Mouse (Mus musculus): ENCODE data around the gene Becn1. TPM values are rescaled to one million over a fixed set of nuclear protein-coding genes. Genes with fewer than 3 reads are reported as not detected.
"Not testable (repeated sequence)": the region's sequence is repeated elsewhere in the genome, so short reads cannot be mapped to it uniquely, and the experiment has no call there.

Becn1 gene
- polyA plus RNA-seq, 1 experiment from 2014 or later: 134 TPM

- H3K4me3 ChIP-seq (ENCODE audit: low read depth, low read length): no peak overlapping the region
- no peaks in the 10 kb centered on the region for H3K27me3 ChIP-seq (replicated peaks; ENCODE audit: control insufficient read depth, insufficient read depth, low read length)
- H3K36me3 ChIP-seq (ENCODE audit: control insufficient read depth, insufficient read depth, low read length): no peaks in the 10 kb centered on the region
- WGBS: 34% methylated on average over 6 of the region's 6 CpGs
- ATAC-seq (replicated peaks; ENCODE audit: low FRiP score): no peak
- DNase-seq (ENCODE audit: low spot score): no peak
- no peak overlapping the region for H3K27ac ChIP-seq (ENCODE audit: low read depth, low read length)
- peaks cover 9% of the 10 kb centered on the region for H3K4me1 ChIP-seq (replicated peaks; ENCODE audit: control insufficient read depth, insufficient read depth, low read length)
- no peak overlapping the region for H3K4me2 ChIP-seq
- no peaks in the 10 kb centered on the region for H3K9me3 ChIP-seq (ENCODE audit: control insufficient read depth, low read length)
- 0 out of 2 replicates have a peak overlapping the region, but pooled peaks have one; percentile 6 for H3K9ac ChIP-seq (ENCODE audit: low read depth, low read length)
Measured at GRCm38 (mm10) chr11:101334516-101334915, 32.4 kb upstream of the Becn1 start.

- ATAC-seq (replicated peaks; ENCODE audit: low FRiP score) (no peak), DNase-seq (ENCODE audit: low spot score) (no peak)
- Histone ChIP-seq H3K9ac (ENCODE audit: low read depth, low read length) (no peak overlapping the region), H3K27me3 (replicated peaks; ENCODE audit: control insufficient read depth, insufficient read depth, low read length) (no peaks in the 10 kb centered on the region), H3K4me1 (replicated peaks; ENCODE audit: control insufficient read depth, insufficient read depth, low read length) (peaks cover 9% of the 10 kb centered on the region), H3K4me2 (no peak overlapping the region), H3K4me3 (ENCODE audit: low read depth, low read length) (no peak overlapping the region), H3K27ac (ENCODE audit: low read depth, low read length) (no peak overlapping the region), H3K9me3 (ENCODE audit: control insufficient read depth, low read length) (no peaks in the 10 kb centered on the region), H3K36me3 (ENCODE audit: control insufficient read depth, insufficient read depth, low read length) (no peaks in the 10 kb centered on the region)
- WGBS: 45% methylated on average over 10 of the region's 10 CpGs
Measured at GRCm38 (mm10) chr11:101334023-101334422, 31.9 kb upstream of the Becn1 start.

GRCm38 (mm10) chr11:101332537-101332936, 30.5 kb upstream of the Becn1 start:
- WGBS: 79% methylated on average over 3 of the region's 3 CpGs
- no peak overlapping the region for H3K4me3 ChIP-seq (ENCODE audit: low read depth, low read length)
- no peak for ATAC-seq (replicated peaks; ENCODE audit: low FRiP score)
- no peak overlapping the region for H3K9ac ChIP-seq (ENCODE audit: low read depth, low read length)
- no peak overlapping the region for H3K27ac ChIP-seq (ENCODE audit: low read depth, low read length)
- H3K4me1 ChIP-seq (replicated peaks; ENCODE audit: control insufficient read depth, insufficient read depth, low read length): peaks cover 5% of the 10 kb centered on the region
- no peaks in the 10 kb centered on the region; the same call in 1 of the 2 replicates for H3K36me3 ChIP-seq (ENCODE audit: control insufficient read depth, insufficient read depth, low read length)
- no peak for DNase-seq (ENCODE audit: low spot score)
- H3K4me2 ChIP-seq: no peak overlapping the region
- H3K27me3 ChIP-seq (replicated peaks; ENCODE audit: control insufficient read depth, insufficient read depth, low read length): no peaks in the 10 kb centered on the region
- no peaks in the 10 kb centered on the region for H3K9me3 ChIP-seq (ENCODE audit: control insufficient read depth, low read length)

GRCm38 (mm10) chr11:101330961-101331360, 28.9 kb upstream of the Becn1 start:
- H3K9me3 ChIP-seq (ENCODE audit: control insufficient read depth, low read length); H3K36me3 ChIP-seq (ENCODE audit: control insufficient read depth, insufficient read depth, low read length); ATAC-seq (replicated peaks; ENCODE audit: low FRiP score); DNase-seq (ENCODE audit: low spot score); H3K4me3 ChIP-seq (ENCODE audit: low read depth, low read length); H3K9ac ChIP-seq (ENCODE audit: low read depth, low read length); H3K4me1 ChIP-seq (replicated peaks; ENCODE audit: control insufficient read depth, insufficient read depth, low read length); H3K4me2 ChIP-seq; H3K27ac ChIP-seq (ENCODE audit: low read depth, low read length); H3K27me3 ChIP-seq (replicated peaks; ENCODE audit: control insufficient read depth, insufficient read depth, low read length): not testable (repeated sequence)
- WGBS: 80% methylated on average over 6 of the region's 6 CpGs

DNA sequence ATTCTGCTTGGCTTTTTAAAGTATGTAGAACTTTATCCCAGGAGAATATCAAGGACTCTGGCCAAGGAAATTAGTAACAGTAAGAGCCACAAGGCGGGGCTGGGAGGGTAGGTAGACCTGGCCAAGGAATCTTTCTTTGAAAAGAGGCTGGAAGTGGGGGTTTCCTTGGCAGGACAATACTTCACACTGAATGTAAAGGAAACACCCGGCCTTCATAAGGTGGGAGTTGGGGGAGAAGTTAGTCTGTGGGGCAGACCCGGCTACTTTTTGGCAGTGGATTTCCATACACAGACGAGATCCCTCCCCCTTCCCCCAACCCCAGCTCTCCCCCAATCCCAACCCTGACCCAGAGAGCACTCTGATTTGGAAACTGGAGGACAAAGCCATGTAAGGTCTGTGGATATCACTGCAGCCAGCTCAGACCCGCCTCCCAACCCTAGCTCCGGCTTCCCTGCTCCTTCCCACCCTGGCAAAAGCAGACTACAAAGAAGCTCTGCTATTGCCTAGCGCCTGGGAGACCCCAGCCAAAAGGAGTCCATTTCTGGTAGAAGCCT, 28.4 kb upstream of the Becn1 start, which contains the start of gene Aoc3:
TSS of gene Aoc3 (plus strand) at position 235 of the 554 bp plus-strand sequence.
- H3K9me3 ChIP-seq (ENCODE audit: control insufficient read depth, low read length): no peaks in the 10 kb centered on the region
- no peaks in the 10 kb centered on the region for H3K27me3 ChIP-seq (replicated peaks; ENCODE audit: control insufficient read depth, insufficient read depth, low read length)
- no peak within 1 kb of the TSS for H3K4me2 ChIP-seq
- no peak within 1 kb of the TSS for H3K9ac ChIP-seq (ENCODE audit: low read depth, low read length)
- DNase-seq (ENCODE audit: low spot score) (no peak), ATAC-seq (replicated peaks; ENCODE audit: low FRiP score) (no peak)
- H3K27ac ChIP-seq (ENCODE audit: low read depth, low read length): no peak within 1 kb of the TSS
- 84% methylated on average over 7 of the region's 7 CpGs for WGBS
- H3K36me3 ChIP-seq (ENCODE audit: control insufficient read depth, insufficient read depth, low read length): no peaks in the 10 kb centered on the region; the same call in 1 of the 2 replicates
- H3K4me1 ChIP-seq (replicated peaks; ENCODE audit: control insufficient read depth, insufficient read depth, low read length): 0 out of 2 replicates have a peak, but pooled peaks cover 3% of the 10 kb centered on the region
- no peak within 1 kb of the TSS for H3K4me3 ChIP-seq (ENCODE audit: low read depth, low read length)

GRCm38 (mm10) chr11:101328941-101329635, 27.0 kb upstream of the Becn1 start:
- Histone ChIP-seq H3K4me2 (no peak overlapping the region), H3K27me3 (replicated peaks; ENCODE audit: control insufficient read depth, insufficient read depth, low read length) (no peaks in the 10 kb centered on the region), H3K9ac (ENCODE audit: low read depth, low read length) (no peak overlapping the region), H3K36me3 (ENCODE audit: control insufficient read depth, insufficient read depth, low read length) (peaks cover 13% of the 10 kb centered on the region), H3K9me3 (ENCODE audit: control insufficient read depth, low read length) (no peaks in the 10 kb centered on the region), H3K4me3 (ENCODE audit: low read depth, low read length) (no peak overlapping the region), H3K27ac (ENCODE audit: low read depth, low read length) (no peak overlapping the region), H3K4me1 (replicated peaks; ENCODE audit: control insufficient read depth, insufficient read depth, low read length) (no peaks in the 10 kb centered on the region)
- 89% methylated on average over 6 of the region's 6 CpGs for WGBS
- ATAC-seq (replicated peaks; ENCODE audit: low FRiP score): no peak
- DNase-seq (ENCODE audit: low spot score): no peak

DNA sequence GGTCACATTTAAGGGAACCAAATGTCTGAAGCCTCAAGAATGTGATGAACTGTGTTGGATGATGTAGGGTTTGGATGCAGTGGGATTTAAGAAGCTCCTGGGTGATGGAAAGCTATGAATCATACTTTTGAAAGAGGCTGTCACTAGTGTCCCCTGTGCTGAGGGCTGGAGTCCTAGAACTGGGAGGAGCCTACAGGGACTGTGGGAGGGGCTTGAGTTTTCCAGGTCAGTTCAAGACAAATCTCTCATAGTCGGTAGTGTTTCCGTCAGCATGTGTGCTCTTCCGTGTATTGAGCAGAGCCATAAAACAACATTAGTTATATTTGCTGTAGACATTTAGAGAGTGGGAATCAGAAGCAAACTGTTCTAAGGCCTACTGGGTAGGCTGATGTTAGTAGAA, 25.2 kb upstream of the Becn1 start:
- no peak overlapping the region for H3K9ac ChIP-seq (ENCODE audit: low read depth, low read length)
- H3K27ac ChIP-seq (ENCODE audit: low read depth, low read length): no peak overlapping the region
- H3K4me1 ChIP-seq (replicated peaks; ENCODE audit: control insufficient read depth, insufficient read depth, low read length): no peaks in the 10 kb centered on the region
- no peak overlapping the region for H3K4me3 ChIP-seq (ENCODE audit: low read depth, low read length)
- DNase-seq (ENCODE audit: low spot score) (no peak), ATAC-seq (replicated peaks; ENCODE audit: low FRiP score) (no peak)
- peaks cover 30% of the 10 kb centered on the region for H3K36me3 ChIP-seq (ENCODE audit: control insufficient read depth, insufficient read depth, low read length)
- H3K4me2 ChIP-seq: no peak overlapping the region
- no peaks in the 10 kb centered on the region for H3K9me3 ChIP-seq (ENCODE audit: control insufficient read depth, low read length)
- WGBS: 56% methylated on average over 3 of the region's 3 CpGs
- H3K27me3 ChIP-seq (replicated peaks; ENCODE audit: control insufficient read depth, insufficient read depth, low read length): no peaks in the 10 kb centered on the region

- Histone ChIP-seq H3K36me3 (ENCODE audit: control insufficient read depth, insufficient read depth, low read length) (peaks cover 41% of the 10 kb centered on the region), H3K4me3 (ENCODE audit: low read depth, low read length) (no peak overlapping the region), H3K9me3 (ENCODE audit: control insufficient read depth, low read length) (no peaks in the 10 kb centered on the region), H3K4me1 (replicated peaks; ENCODE audit: control insufficient read depth, insufficient read depth, low read length) (no peaks in the 10 kb centered on the region), H3K27me3 (replicated peaks; ENCODE audit: control insufficient read depth, insufficient read depth, low read length) (no peaks in the 10 kb centered on the region), H3K27ac (ENCODE audit: low read depth, low read length) (no peak overlapping the region), H3K9ac (ENCODE audit: low read depth, low read length) (no peak overlapping the region), H3K4me2 (no peak overlapping the region)
- WGBS: 84% methylated on average over 11 of the region's 11 CpGs
- DNase-seq (ENCODE audit: low spot score): no peak
- ATAC-seq (replicated peaks; ENCODE audit: low FRiP score): no peak
Measured at GRCm38 (mm10) chr11:101326147-101326546, 24.1 kb upstream of the Becn1 start.

- not testable (repeated sequence) for H3K4me2 ChIP-seq; H3K9ac ChIP-seq (ENCODE audit: low read depth, low read length); ATAC-seq (replicated peaks; ENCODE audit: low FRiP score); H3K9me3 ChIP-seq (ENCODE audit: control insufficient read depth, low read length); H3K27ac ChIP-seq (ENCODE audit: low read depth, low read length); DNase-seq (ENCODE audit: low spot score); H3K27me3 ChIP-seq (replicated peaks; ENCODE audit: control insufficient read depth, insufficient read depth, low read length); H3K4me3 ChIP-seq (ENCODE audit: low read depth, low read length); H3K4me1 ChIP-seq (replicated peaks; ENCODE audit: control insufficient read depth, insufficient read depth, low read length)
- 87% methylated on average over 11 of the region's 11 CpGs for WGBS
- H3K36me3 ChIP-seq (ENCODE audit: control insufficient read depth, insufficient read depth, low read length): peaks cover 50% of the 10 kb centered on the region
Measured at GRCm38 (mm10) chr11:101325201-101325600, 23.1 kb upstream of the Becn1 start.
